Mouse (Mus musculus) spleen, postnatal 10 days (tissue): ENCODE results near the gene Zfp541.
A peak's percentile ranks its signal among the peaks of the same experiment; 100 is the strongest.

Source experiments
- DNase-seq, 2 experiments: peaks; one replicate each; pipeline ENCODE4 v3.0.0; 2021 to 2022; ENCODE audit warnings: low spot score in 2 of 2

Gene Zfp541

DNA sequence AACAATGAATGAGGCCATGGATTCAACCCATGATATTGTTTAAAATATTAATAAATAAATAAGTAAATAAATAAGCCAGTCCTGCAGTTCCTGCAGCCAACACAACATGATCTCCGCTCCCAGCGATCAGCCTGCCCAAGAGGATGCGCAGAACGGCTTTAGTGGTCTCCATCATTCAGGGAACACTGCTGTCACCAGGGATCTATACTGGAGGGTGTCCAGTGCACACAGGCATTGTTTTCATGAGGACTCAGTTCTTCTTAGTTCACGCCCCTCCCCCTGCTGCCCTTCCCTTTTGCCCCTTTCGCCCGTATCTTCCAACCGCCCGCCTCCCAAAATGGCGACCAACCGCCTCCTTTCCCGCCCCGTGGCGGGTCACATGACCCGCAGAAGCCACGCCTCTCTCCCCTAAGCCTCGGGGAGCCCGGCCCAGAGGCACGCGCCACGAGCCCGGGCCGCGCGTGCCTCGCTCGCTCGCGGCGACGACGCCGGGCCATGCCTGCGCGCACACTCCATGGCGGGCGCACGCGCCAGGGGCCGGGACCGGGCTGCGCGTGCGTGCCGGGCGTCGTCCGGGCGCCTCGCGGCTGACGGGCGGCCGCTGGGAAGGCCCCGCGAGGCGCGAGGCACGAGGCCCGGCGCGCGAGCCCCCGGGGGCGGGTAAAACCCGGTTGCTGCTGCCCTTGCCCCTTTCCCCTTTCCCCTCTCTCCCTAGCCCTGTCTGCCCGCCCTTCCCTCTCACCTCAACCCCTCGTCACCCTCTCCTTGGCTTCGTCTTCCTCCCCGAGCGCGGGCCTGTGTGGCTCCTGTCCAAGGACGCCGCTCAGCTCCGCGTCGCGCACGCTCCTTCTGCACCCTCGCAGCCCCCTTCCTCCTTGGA is at the start of gene Zfp541:
TSS of gene Zfp541 (plus strand) at position 596 of the 880 bp plus-strand sequence.
- no peak for DNase-seq

GRCm38 (mm10) chr7:16012576-16013263 is 48.9 kb upstream of the Zfp541 start:
- DNase-seq = peak; percentile 36 to 69

- DNase-seq = no peak
Observed at GRCm38 (mm10) chr7:16013722-16014275, 47.8 kb upstream of the Zfp541 start.

GRCm38 (mm10) chr7:16014521-16015175 is 47.0 kb upstream of the Zfp541 start:
- DNase-seq = no peak

- no peak for DNase-seq
Observed at GRCm38 (mm10) chr7:16015384-16015783, 46.2 kb upstream of the Zfp541 start.

DNA sequence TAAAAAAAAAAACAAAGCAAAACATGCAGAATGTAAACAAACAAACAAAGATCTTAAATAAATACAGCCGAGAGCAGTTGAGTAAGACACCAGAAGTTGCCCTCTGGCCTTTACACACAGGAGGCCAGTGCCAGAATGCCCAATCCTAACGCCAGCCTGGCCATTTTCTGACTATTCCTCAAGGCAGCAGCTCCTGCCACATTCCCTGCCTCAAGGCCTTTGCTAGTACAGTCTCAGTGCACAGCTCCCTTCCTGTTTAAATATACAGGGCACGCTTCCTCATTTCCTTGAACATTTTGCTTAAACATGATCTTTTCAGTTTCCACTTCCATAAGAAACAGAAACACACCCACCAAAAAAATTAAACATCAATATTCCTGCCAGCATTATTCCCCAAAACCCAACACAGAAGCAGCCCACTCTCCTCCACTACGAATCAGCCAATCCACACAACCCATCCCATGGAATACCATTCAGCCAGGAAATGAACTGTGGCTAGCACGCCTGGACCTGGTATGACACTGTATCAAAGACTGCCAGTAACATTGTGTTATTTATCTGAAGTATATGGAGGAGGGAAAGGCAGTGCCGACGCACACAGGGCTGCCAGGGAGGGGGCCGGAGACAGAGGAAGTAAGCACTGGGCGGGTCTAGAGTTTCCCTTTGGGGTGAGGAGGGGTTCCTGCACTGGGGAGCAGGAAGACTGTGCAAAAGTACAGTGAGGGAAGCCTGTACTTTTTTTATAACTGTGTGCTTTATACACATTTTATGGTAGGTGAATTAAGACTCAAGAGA is 43.4 kb upstream of the Zfp541 start:
- peak in 1 of 2 experiments; percentile 61 for DNase-seq

- no peak for DNase-seq
Observed at GRCm38 (mm10) chr7:16019256-16020094, 42.1 kb upstream of the Zfp541 start.

GRCm38 (mm10) chr7:16024603-16025222 is 36.9 kb upstream of the Zfp541 start:
- no peak for DNase-seq

- no peak for DNase-seq
Observed at GRCm38 (mm10) chr7:16028102-16028927, 33.3 kb upstream of the Zfp541 start.

DNA sequence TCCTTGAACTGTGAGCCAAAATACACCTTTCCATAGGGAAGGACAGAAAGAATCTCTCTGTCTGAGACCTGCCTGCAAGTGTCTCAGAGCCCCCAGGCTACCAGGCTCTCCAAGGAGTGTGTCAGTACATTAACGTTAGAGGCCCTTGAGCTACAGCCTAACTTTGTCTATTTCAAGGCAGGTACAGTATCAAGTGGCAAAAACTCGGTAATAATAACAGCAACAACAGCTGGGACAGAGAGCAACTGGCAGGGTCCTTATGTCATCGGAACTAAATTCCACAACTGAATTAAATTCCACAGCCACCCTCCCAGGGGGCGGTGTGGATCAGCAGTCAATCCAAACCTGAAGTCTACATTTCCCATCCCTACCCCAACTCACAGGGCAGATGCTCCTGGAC is 30.5 kb upstream of the Zfp541 start:
- DNase-seq = no peak

DNA sequence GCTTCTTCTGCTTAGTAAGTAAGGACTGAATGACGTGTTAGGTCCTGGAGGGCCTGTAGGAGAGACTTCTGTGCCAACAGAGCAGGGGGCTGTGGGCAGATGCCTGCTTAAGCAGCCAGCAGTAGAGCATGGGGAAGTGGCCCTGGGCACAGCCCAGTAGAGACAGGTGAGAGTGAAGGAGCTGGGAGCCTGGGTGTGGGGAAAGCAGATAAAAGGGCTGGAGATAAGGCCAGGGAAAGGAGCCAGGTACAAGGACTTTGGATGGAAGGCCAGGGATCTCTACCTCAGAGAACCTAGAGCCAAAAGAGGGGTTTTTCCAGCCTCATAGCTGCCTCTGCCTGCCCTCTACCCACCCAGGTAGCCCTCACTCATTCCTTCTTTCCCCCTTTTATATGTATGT is 28.6 kb upstream of the Zfp541 start:
- no peak for DNase-seq

DNA sequence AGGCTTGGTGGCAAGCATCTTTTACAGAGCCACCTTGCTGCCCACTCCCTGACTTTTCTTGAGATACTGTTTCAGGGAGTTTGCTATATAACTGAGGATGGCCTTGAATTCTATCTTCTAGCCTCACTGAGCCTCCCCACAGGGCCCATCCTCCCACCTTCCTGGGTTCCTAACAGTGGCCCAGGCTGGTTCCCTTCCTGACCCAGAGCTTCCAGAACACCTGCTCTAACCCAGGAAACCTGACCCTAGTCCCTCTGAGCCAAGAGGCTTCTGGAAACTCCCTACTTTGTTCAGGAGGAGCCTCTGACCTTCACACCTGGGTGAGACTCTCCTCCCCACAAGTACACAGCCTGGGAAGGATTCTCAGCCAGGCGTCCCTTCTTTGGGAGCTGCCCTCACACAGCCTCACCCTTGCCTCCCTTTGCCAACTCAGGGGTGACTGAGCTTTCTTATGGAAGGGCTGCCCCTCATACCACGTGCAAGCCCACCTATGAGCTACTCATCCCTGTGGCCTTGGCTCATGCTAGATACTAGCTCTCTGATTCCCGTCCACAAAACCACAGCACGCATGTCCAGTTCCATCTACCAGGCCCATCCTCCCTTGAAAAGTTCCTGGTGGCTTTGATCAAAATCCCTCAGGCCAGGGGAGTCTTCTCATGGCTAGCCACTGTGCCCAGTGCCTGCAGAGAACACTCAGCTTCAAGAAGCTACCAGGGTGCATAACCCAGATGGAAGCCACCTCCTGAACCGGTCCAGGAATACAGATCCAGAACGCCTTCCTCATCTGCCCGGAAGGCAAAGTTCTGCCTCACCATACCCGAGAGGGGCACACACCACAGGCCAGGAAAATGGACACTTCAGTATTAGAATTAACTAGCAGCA is 27.8 kb upstream of the Zfp541 start:
- DNase-seq = no peak

DNA sequence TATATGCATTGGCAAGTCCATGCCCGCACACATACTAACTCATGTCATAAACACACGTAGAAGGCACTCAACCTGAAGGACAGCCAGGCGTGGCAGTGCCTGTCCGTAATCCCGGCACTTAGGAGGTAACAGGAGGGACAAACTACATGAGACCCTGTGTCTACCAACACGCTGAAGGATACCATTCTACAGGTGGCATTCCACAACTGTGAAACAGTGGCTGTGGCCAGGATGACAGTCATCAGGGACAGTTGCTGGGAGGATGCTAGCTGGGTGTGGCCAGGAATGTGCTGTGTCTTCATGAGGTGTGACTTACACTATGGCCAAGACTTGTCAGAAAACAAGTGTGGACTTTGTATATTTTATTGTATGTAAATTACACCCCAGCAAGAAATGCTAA is 24.6 kb upstream of the Zfp541 start:
- DNase-seq = no peak

DNA sequence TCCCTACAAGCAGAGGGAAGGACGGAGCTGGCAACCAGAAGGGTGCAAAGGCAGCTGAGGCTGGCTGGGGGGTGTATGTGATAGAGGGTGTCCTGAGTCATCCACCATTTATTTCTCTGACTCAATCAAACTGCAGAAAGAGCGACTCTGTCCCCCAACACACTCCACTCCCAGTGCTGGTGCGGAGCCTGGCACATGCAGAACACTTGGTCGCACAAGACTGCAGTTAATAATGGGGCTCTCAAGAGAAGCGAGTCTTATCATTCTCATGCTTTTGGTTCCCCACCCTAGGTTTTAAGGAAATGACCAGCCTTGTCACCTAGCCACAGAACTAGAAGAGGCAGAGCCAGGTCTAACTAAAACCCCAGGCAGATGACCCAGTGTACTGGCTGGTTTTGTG is 22.3 kb upstream of the Zfp541 start:
- no peak for DNase-seq

DNA sequence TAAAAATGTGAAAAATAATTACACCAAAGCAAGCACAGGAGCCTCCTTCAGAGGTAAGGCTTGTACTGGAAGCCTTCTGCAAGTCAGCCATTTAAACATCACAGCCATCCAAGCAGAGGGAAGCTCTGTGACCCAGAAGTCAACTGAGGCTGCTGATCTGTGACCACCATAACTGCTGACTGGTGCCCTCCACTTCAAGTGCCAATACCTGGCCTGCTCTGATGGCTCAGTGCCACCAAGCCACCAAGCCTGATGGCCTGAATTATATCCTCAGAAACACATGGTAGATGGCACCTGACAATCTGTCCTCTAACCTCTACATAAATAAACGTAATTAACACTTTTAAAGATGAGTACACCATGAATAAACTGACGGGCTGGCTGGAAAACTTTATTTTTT is 20.4 kb upstream of the Zfp541 start:
- DNase-seq = no peak

DNA sequence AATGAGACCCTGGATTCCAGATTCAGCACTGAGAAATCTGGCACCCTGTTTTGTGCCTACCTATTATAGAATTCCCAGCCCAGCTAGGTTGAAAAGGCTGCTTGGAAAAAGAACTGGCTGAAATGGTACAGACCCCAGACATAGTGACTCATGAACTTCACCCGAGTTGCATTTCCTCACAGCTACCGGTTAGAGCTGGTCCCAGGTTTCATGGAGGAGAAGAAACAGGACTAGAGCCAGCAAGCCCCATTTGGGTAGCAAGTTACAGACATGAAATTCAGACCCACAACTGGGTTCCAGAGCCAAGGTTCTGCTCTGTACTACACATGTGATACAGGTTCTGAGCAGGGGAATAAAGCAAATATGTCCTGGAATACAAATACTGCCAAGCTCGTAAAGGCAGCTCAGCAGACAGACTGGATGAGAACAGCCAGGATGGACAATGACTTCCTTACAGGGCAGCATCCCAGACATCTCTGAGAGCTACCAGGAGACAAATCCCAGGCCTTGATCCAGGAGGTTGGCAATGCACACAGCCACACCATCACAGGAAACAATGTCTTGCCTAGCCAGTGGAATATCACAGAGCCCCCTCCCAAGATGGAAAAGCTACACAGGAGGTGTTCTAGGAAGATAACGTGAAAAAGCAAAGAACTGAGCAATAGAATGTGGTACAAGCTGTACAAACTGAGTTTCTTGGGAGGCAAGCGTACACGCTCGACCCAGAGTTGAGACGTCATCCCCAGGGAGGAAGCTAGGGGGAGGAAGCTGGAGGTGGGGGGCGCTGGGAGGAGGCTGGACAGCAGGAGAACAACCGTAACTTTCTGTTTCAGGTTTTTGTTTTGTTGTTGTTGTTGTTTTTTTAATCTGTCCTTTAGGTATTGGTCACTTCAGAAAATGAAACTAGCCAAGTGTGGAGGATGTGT is 18.5 kb upstream of the Zfp541 start:
- no peak for DNase-seq

GRCm38 (mm10) chr7:16043861-16044435 is 17.7 kb upstream of the Zfp541 start:
- no peak for DNase-seq
